Mouse (Mus musculus): ENCODE results near the gene Ttyh3.

GRCm38 (mm10) chr5:140622978-140623670, 25.7 kb downstream of the Ttyh3 start:
- TF ChIP-seq MYB (IDR thresholded peaks at IDR 0.05; ENCODE audit: low read depth, low read length) (no peak), HCFC1 (IDR thresholded peaks at IDR 0.05; ENCODE audit: low read depth, low read length) (no peak), CTCF (IDR thresholded peaks at IDR 0.05 in 2 of 3, conservative IDR thresholded peaks at IDR 0.05 in 1 of 3; ENCODE audit: control insufficient read depth in 1 of 3, insufficient read depth in 1 of 3, low read depth in 2 of 3, low read length in 3 of 3, poor library complexity in 1 of 3, severe bottlenecking in 1 of 3) (no peak), MAX (IDR thresholded peaks at IDR 0.05; ENCODE audit: low read length) (no peak)
